Mouse (Mus musculus) ovary, adult 10 weeks (tissue): ENCODE measurements around the gene Rsph1. TPM values are rescaled to one million over a fixed set of nuclear protein-coding genes. Genes with fewer than 3 reads are reported as not detected.

Source experiments
- polyA plus RNA-seq: library from polyadenylated mRNA; stranded (reverse); fragments of 350-450 nt; fragmentation: Illumina TruSeq; extraction: RNeasy Lipid Tissue Mini Kit (QIAGEN cat#74804); gene quantifications from one replicate; pipeline ENCODE4 v1.2.3, GENCODE M21; 2014

Gene Rsph1
- polyA plus RNA-seq: 5.9 TPM

DNA sequence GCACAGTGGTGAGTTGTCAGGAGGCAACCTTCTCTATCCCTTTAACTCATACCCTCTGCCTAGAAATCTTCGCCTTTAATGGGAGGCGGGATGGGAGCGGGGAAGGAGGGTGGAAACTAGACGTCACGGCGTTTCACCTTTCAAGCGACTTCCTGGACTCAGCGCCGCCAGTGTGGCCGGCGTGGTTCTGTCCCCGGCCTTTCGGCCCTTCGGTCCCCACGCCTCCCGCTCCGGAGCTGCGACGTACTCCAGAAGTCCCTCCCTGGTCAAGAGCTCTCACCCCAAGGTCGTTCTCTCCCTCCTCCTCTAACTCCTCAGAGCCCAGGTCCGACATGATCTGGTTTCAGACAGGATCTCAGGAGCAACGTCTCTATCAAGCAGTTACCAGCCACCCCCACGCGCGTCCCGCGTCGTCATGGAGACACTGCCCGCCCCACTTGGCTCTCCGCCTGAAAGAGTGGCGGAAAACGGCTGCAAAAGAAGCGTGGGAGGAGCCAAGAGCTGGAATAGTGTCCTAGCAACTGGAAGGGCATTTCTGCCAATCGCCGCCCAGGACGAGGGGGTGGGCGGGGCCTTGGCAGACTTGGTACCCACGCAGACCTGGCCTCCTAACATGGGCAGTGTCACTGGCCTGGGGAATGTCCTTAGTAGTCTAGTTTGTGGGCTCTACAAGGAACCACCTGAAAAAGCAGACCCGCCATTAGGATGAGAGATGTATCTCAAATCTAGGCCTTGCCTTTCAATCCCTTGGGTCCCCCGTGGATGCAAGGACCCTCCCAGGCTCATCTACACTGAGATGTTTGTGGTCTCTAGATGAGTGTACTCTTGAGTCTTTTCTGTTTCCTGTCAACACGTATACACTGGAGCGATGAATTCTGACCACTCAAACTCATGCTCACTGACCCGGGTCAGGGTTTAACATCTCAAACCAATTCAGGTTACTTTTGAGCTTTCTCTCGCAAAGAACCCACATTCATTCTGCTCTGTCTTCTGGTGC, at the start of gene Rsph1:
TSS of gene Rsph1 (minus strand) at position 462 of the 997 bp plus-strand sequence.

DNA sequence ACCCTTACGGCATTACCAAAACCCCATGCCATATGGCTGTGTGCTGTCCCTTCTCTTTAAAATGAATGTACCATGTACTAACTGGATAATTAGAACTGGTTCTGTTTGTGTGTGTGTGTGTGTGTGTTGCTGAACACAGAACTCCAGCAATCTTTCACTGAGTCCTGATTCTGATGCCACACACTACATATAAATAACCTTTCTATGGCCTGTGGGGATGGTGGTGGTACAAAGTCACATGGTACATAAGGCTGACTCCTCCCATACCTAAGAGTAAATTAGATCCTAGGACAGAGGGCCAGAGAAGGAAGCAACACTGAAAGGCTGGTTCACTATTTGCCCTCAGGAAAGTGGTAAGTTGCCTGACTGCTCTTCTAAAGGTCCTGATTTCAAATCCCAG, 9.3 kb upstream of the Rsph1 start, which contains the start of gene Slc37a1:
TSS of gene Slc37a1 (plus strand) at position 301 of the 400 bp plus-strand sequence.

DNA sequence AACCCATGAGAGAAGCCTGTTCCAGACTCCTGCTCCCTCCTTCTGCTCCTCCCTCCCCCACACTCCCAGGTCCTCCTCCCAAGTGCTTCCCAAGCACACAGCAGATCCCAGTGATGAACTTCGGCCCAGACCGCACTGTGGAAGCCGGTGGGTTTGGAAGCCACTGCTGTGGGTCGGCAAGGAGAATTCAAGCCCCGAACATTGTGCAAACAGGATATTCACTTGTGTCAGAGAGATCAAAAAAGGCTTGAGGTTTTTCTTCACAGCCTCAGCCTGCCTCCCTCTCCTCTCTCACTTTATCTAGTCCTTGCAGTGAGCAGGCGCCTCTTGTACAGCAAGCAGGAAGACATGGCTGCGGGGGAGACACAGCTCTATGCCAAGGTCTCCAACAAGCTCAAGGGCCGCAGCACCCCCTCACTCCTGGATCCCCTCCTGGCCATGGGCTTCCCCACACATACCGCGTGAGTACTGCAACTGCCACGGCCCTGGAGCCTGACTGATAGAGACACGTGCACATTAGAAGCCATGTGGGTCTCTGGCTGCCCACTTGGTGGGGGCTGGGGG, 69.3 kb downstream of the Rsph1 start, which contains the start of gene Ubash3a:
TSS of gene Ubash3a (plus strand) at position 103 of the 564 bp plus-strand sequence.

Other genes starting within 250 kb of the Rsph1 start
- 5.2 TPM for gene Abcg1, start 219.7 kb downstream of the Rsph1 start, polyA plus RNA-seq
- not detected for gene Tff3, start 147.7 kb downstream of the Rsph1 start, polyA plus RNA-seq
- not detected for gene Tff2, start 133.1 kb downstream of the Rsph1 start, polyA plus RNA-seq
- gene Tff1, start 112.1 kb downstream of the Rsph1 start, polyA plus RNA-seq: not detected
- gene Tmprss3, start 78.4 kb downstream of the Rsph1 start, polyA plus RNA-seq: not detected
- gene Ubash3a, start 69.5 kb downstream of the Rsph1 start, polyA plus RNA-seq: 0.23 TPM
- not detected for gene Slc37a1, start 9.4 kb upstream of the Rsph1 start, polyA plus RNA-seq
- gene Pde9a, start 108.8 kb upstream of the Rsph1 start, polyA plus RNA-seq: 0.83 TPM
- 4.8 TPM for gene Wdr4, start 242.6 kb upstream of the Rsph1 start, polyA plus RNA-seq
- 11.2 TPM for gene Ndufv3, start 242.7 kb upstream of the Rsph1 start, polyA plus RNA-seq